ENCODE assay signal across 9 mouse cellular contexts in genomic region chr8:12629079-12629478, GRCm38 (mm10). TPM values are rescaled to one million over a fixed set of nuclear protein-coding genes. Genes with fewer than 3 reads are reported as not detected.
DNase-seq lines count a peak whose midpoint lies in the region; ATAC-seq and TF ChIP-seq lines count a peak whose summit lies in the region.
"Had no signal": no experiment of that assay in that cellular context is flagged by ENCODE, and none has a peak within 500 bp of the region (broad histone marks: within the 10 kb centered on the region; RNA-seq: fewer than 3 reads in every experiment).

No protein-coding gene starts in this region.

- no peak overlapping the region for H3K4me2 ChIP-seq in liver, embryonic 12.5 days
- H3K4me2 ChIP-seq: neural tube, embryonic 12.5 days had no signal

- no peaks in the 10 kb centered on the region for H3K9me3 ChIP-seq in liver, embryonic 12.5 days (replicated peaks)
- no peaks in the 10 kb centered on the region for H3K9me3 ChIP-seq in midbrain, embryonic 10.5 days (replicated peaks)
- H3K9me3 ChIP-seq: neural tube, embryonic 12.5 days had no signal

- no peaks in the 10 kb centered on the region for H3K79me2 ChIP-seq in liver, adult 2 months (ENCODE audit: control insufficient read depth, insufficient read depth, low read length)

- no peak overlapping the region for H3K27ac ChIP-seq in liver, adult 2 months (replicated peaks; ENCODE audit: insufficient read depth, low read depth, low read length)
- no peak overlapping the region for H3K27ac ChIP-seq in liver, embryonic 12.5 days
- no peak overlapping the region for H3K27ac ChIP-seq in midbrain, embryonic 10.5 days (replicated peaks)
- H3K27ac ChIP-seq: neural tube, embryonic 12.5 days had no signal

- H3K9ac ChIP-seq in liver, adult 2 months (ENCODE audit: low read depth, low read length) = no peak overlapping the region
- H3K9ac ChIP-seq in liver, embryonic 12.5 days = no peak overlapping the region
- H3K9ac ChIP-seq: neural tube, embryonic 12.5 days had no signal

- peaks cover 5% of the 10 kb centered on the region; the same call in 1 of the 2 replicates for H3K36me3 ChIP-seq in liver, adult 2 months (ENCODE audit: control insufficient read depth, insufficient read depth, low read length)
- peaks cover 97% of the 10 kb centered on the region for H3K36me3 ChIP-seq in liver, embryonic 12.5 days
- H3K36me3 ChIP-seq in midbrain, embryonic 10.5 days = peaks cover 93% of the 10 kb centered on the region

- peak; percentile 23 for DNase-seq in liver, adult 2 months (ENCODE audit: extremely low read depth, low read depth, low spot score)
- DNase-seq in R1 (ENCODE audit: low read depth, low spot score) = peak; percentile 46
- DNase-seq in cerebellum, postnatal 4 days (ENCODE audit: low spot score in 2 of 2) = peak; percentile 41 to 53
- DNase-seq in heart, postnatal 36 days = peak; percentile 26 to 53
- DNase-seq in layer of hippocampus, postnatal 36 days = peak; percentile 35 to 46
- DNase-seq in midbrain, embryonic 10.5 days (ENCODE audit: low spot score) = peak; percentile 44
- DNase-seq in Muller cell, postnatal 12 days (ENCODE audit: inconsistent ontology term) = no peak

- no peak overlapping the region for H3K4me3 ChIP-seq in liver, adult 2 months (ENCODE audit: insufficient read depth, low read depth, low read length)
- no peak overlapping the region for H3K4me3 ChIP-seq in liver, embryonic 12.5 days
- H3K4me3 ChIP-seq in midbrain, embryonic 10.5 days = no peak overlapping the region
- H3K4me3 ChIP-seq: neural tube, embryonic 12.5 days had no signal

- TF ChIP-seq CTCF in liver, adult 2 months (IDR thresholded peaks at IDR 0.05; ENCODE audit: low read depth, low read length) = peak; percentile 82

- intact Hi-C loops in heart, postnatal 36 days (cut with DNase I) = loop anchor here (2.0 kb wide), 1 partner anchor 672 kb away; no protein-coding TSS in a partner anchor

- no peaks in the 10 kb centered on the region for H3K27me3 ChIP-seq in liver, adult 2 months (ENCODE audit: control insufficient read depth, insufficient read depth, low read length)
- H3K27me3 ChIP-seq in liver, embryonic 12.5 days (replicated peaks) = no peaks in the 10 kb centered on the region
- H3K27me3 ChIP-seq in midbrain, embryonic 10.5 days (ENCODE audit: low read depth, poor library complexity, severe bottlenecking) = no peaks in the 10 kb centered on the region
- H3K27me3 ChIP-seq: neural tube, embryonic 12.5 days had no signal

- no peak for ATAC-seq in liver, embryonic 12.5 days

- WGBS in liver, adult 2 months = 57% methylated on average over 3 of the region's 3 CpGs
- WGBS in liver, embryonic 12.5 days (ENCODE audit: insufficient replicate concordance) = 62% methylated on average over 3 of the region's 3 CpGs
- 40% methylated on average over 3 of the region's 3 CpGs for WGBS in midbrain, embryonic 10.5 days

- H3K4me1 ChIP-seq in liver, adult 2 months (ENCODE audit: control insufficient read depth, insufficient read depth, low read length) = no peaks in the 10 kb centered on the region
- no peaks in the 10 kb centered on the region for H3K4me1 ChIP-seq in liver, embryonic 12.5 days
- no peaks in the 10 kb centered on the region for H3K4me1 ChIP-seq in midbrain, embryonic 10.5 days
- H3K4me1 ChIP-seq: neural tube, embryonic 12.5 days had no signal

- TF ChIP-seq POLR2A in liver, adult 2 months (IDR thresholded peaks at IDR 0.05; ENCODE audit: extremely low read depth, insufficient read depth, low read length) = no peak

RNA-seq across cellular contexts. Expression of gene Tubgcp3, which starts 43.0 kb away (rescaled TPM):
- 12.8 and 19.1 TPM in 2 replicates for total RNA-seq in liver, adult 2 months (2014; rRNA removed)
- 14.4 and 21.9 TPM in 2 replicates for polyA plus RNA-seq in liver, adult 2 months (2012; rRNA removed)
- 38.7 TPM in 2 replicates for polyA plus RNA-seq in liver, embryonic 12.5 days (2016; fragmentation: Nextera tagmentation; extraction: Ambion mirVana)
- total RNA-seq in heart, postnatal 36 days (2021) = 10 to 100 TPM; 12.4 to 14.0 TPM
- total RNA-seq in layer of hippocampus, postnatal 36 days (2021) = 10 to 100 TPM; 34.9 to 37.5 TPM
- 52.7 and 59.6 TPM in 2 replicates for polyA plus RNA-seq in midbrain, embryonic 10.5 days (2016; fragmentation: Nextera tagmentation; extraction: Ambion mirVana)

RNA-seq across cellular contexts. Expression of gene Spaca7, which starts 56.2 kb away (rescaled TPM):
- total RNA-seq in liver, adult 2 months (2014; rRNA removed) = not detected in 2 replicates
- polyA plus RNA-seq in liver, adult 2 months (2012; rRNA removed) = not detected in 2 replicates
- not detected in 2 replicates for polyA plus RNA-seq in liver, embryonic 12.5 days (2016; fragmentation: Nextera tagmentation; extraction: Ambion mirVana)
- total RNA-seq in heart, postnatal 36 days (2021) = not detected
- not detected for total RNA-seq in layer of hippocampus, postnatal 36 days (2021)
- polyA plus RNA-seq in midbrain, embryonic 10.5 days (2016; fragmentation: Nextera tagmentation; extraction: Ambion mirVana) = not detected in 2 replicates
- polyA plus RNA-seq: neural tube, embryonic 12.5 days had no signal
